Mouse (Mus musculus): ENCODE measurements around the gene Nek4. TPM values are rescaled to one million over a fixed set of nuclear protein-coding genes. Genes with fewer than 3 reads are reported as not detected.
A peak's percentile ranks its signal among the peaks of the same experiment; 100 is the strongest.

The Nek4 gene
- total RNA-seq (2021), result 10 to 100 TPM; 14.1 to 15.9 TPM
- long read RNA-seq, experiment 1, full-length matches to known transcripts, result 10 of 14 reads
- long read RNA-seq, experiment 1, partial matches to known transcripts, result 1 of 14 reads
- long read RNA-seq, experiment 1, other reads (novel, unspliced or antisense), result 3 of 14 reads
- long read RNA-seq, experiment 2, full-length matches to known transcripts, result 11 of 19 reads
- long read RNA-seq, experiment 2, partial matches to known transcripts, result 2 of 19 reads
- long read RNA-seq, experiment 2, other reads (novel, unspliced or antisense), result 6 of 19 reads

- DNase-seq (ENCODE audit: low spot score in 2 of 2), result peak; percentile 96 to 98
These were observed at the start of gene Nek4 for GRCm38 (mm10) chr14:30951154-30951825. Gene Nek4 (plus strand): TSS chr14:30951377.

DNA sequence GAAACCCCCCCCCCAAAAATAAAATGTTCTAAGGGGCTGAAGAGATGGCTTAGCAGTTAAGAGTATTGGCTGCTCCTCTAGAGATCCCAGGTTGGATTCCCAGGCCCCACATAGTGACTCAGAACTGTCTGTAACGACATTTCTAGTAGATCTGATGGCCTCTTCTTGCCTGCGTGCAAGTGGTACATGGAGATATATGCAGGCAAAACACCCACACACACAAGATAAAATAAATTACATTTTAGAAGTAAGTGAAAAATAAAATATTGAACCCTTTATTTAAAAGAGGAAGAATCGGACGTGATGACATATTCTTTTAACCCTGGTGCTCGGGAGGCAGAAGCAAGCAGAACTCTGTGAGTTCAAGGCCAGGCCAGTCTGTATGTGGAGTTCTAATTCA is 48.5 kb upstream of the Nek4 start:
- DNase-seq (ENCODE audit: low spot score in 2 of 2), result no peak

GRCm38 (mm10) chr14:30903036-30903435 is 48.1 kb upstream of the Nek4 start:
- DNase-seq (ENCODE audit: low spot score in 2 of 2), result no peak

DNA sequence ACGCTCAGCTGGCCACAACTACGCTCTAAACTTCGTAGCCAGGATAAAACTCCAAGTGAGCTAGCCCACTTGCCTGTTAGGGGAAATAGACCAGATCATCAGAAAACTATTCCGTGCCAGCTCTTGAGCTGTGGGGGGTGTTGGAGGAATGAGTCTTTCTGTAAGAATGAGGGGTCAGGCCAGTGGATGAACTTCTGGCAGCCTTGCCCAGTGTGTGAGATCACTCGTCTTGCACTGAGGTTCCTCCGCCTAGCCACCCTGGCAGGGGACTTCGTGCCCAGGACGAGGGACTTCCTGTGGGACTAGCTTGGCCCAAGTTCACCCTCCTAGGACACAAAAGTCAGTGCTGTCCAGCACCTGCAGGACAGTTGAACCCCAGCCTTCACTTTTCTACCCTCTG is 46.9 kb upstream of the Nek4 start:
- no peak for DNase-seq (ENCODE audit: low spot score in 2 of 2)

- no peak for DNase-seq (ENCODE audit: low spot score in 2 of 2)
These were observed 45.2 kb upstream of the Nek4 start for GRCm38 (mm10) chr14:30906001-30906400.

DNA sequence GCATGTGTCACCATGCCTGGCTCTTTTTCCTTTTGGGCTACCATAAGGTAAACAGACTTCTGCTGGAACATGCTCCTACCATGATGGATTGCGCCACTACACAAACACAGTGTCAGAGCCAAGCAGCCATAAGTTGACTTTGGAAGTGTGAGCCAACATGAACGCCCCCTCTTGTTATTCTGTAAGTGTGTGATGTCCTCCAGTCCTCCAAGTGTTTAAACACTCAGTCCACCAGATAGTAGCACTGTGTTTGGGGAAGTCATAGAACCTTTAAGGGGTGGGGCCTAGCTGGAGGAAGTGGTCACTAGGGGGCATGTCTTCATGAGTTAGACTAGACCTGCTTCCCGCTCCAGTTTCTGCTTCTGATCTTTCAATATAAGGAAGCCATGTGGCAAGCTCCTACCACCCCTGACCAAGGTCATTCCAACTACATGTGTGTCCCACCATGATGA is 43.3 kb upstream of the Nek4 start:
- peak in 1 of 2 experiments; percentile 22 for DNase-seq (ENCODE audit: low spot score in 2 of 2)

DNA sequence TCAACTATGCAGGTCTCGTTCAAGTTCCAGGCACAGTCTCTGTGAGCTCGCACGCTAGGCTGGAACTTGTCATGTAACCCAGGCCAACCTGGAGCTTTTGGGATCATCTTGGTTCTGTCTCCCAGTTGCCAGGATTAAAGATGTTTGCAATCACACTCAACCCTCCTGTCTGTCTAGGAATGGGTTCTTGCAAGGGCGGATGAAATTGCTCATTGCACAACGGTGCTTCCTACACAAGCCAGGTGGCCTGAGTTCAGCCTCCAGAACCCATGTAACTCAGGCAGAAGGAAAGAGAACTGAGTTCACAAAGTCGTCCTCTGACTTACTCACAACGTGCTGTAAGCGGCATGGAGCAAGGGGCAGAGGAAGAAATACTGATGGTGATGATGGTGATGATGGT is 40.0 kb upstream of the Nek4 start:
- no peak for DNase-seq (ENCODE audit: low spot score in 2 of 2)

DNA sequence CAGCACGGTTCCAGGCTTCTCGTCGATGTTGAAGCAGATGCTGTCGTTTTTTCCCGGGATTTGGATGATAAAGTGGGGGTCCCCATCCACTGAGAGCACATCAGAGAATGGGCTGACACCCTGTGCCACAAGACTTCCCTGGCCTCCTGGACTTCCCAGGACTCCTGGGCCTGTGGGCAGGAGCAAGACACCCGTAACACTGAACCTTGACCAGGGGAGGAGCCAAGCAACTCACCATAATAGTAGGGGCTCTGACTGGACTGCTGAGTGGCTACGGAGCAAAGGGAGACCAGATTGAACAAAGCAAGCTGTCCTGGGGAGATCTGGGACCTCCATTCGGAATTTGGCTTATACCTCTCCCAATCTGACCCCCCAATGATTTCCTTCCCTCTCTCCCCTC is 38.5 kb upstream of the Nek4 start:
- DNase-seq (ENCODE audit: low spot score in 2 of 2), result no peak

DNA sequence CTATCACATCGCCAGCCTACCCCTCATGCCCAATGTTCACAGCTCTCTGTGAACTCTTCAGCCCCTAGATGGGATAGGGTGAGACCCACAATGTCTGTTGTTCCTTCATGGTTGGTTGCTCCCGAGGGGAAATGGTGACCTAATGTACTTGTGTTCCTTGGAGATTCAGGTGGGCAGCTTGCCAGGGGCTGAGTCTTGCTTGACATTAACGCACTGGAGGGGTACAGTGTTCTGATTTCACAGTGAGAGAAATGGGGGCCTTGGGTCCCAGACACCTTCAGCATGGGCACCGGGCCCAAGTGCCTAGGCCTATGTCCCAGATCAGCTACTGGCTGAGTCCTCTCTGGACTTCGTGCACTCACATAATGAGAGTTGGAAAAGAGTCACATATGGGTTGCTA is 37.8 kb upstream of the Nek4 start:
- DNase-seq (ENCODE audit: low spot score in 2 of 2), result no peak

DNA sequence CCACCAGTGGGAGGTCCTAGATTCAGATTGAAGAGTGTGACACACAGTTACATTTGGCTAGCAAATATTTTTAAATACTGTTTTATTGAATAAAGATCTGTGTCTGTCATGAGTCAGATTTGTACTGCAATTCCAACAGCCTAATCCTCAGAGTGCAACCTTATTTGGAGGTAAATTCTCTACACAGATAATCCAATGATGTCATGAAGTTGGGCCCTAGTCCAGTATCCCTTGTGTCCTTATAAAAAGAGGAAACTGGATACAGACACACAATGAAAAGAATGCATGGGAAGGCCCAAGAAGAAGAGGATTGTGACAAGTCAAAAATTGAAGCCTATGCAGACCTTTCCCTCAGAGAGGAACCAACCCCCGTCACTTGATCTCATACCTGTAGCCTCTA is 34.7 kb upstream of the Nek4 start:
- DNase-seq (ENCODE audit: low spot score in 2 of 2), result no peak

- DNase-seq (ENCODE audit: low spot score in 2 of 2), result peak in 1 of 2 experiments; percentile 26
These were observed 29.0 kb upstream of the Nek4 start for GRCm38 (mm10) chr14:30922053-30922670.

DNA sequence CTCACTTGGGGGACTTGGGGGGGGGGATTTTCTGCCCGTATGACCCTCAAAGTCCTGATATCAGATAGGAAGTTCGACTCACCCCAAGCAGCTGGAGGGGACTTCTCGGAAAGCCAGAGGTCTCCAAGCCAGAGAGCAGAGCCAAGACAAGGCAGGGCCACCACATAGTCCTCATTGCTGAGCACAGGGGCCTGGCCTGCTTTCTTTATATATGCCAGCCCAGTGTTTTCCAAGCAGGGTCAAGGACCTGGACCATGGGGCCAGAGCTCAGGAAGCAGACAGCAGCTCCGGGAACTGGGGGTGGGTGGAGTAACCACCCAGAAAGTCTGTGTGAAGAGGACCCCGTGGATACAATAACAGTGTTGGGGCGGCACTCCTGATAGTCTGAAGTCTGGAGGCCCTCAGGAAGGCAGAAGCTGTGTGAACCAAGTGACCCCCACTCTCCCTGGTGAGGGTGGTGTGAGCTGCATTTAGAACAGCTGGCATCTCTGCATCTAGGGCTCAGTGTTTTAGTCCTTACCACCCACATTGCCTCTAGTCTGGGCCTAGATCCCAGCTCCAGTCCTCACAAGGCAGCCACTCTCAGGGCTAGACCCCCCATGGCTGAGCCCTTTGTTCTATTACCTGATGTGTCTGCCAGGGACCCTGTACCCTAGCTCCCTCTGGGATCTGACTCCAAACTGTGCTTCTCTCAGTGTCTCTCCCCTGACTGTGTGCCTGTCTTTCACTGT is 27.6 kb upstream of the Nek4 start, which contains the start of gene Itih3:
Gene Itih3 (minus strand): TSS at position 386 of the 731 bp plus-strand sequence.
- peak; percentile 29 to 63 for DNase-seq (ENCODE audit: low spot score in 2 of 2)

DNA sequence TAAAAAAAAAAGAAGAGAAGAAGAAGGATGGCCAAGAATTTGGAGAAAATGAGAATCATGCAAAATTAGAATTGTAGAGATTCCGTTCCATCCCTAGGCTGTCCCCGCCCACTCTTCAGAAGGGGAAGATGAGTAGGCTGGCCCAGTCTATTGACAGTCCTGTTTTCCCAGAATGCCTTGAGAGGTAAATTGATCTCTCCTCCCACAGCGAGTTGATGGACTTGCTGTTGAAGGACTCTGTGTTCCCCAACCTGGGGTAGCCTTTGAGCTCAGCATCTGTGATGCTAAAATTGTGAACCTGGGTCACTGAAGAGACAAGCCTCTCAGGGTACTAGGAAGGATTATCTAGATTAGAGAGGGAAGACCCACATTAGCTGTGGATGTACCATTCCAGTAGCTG is 25.7 kb upstream of the Nek4 start:
- no peak for DNase-seq (ENCODE audit: low spot score in 2 of 2)

GRCm38 (mm10) chr14:30930386-30930785 is 20.8 kb upstream of the Nek4 start:
- no peak for DNase-seq (ENCODE audit: low spot score in 2 of 2)

- no peak for DNase-seq (ENCODE audit: low spot score in 2 of 2)
These were observed 17.8 kb upstream of the Nek4 start for GRCm38 (mm10) chr14:30933351-30933750.

- DNase-seq (ENCODE audit: low spot score in 2 of 2), result no peak
These were observed 8.9 kb upstream of the Nek4 start for GRCm38 (mm10) chr14:30942254-30942653.

- DNase-seq (ENCODE audit: low spot score in 2 of 2), result no peak
These were observed 8.1 kb upstream of the Nek4 start, which contains the start of gene Itih1 for GRCm38 (mm10) chr14:30943038-30943437. Gene Itih1 (minus strand): TSS chr14:30943289.

GRCm38 (mm10) chr14:30943860-30944674 is 7.1 kb upstream of the Nek4 start:
- DNase-seq (ENCODE audit: low spot score in 2 of 2), result peak; percentile 56 to 58

GRCm38 (mm10) chr14:30944745-30945144 is 6.4 kb upstream of the Nek4 start:
- no peak for DNase-seq (ENCODE audit: low spot score in 2 of 2)

- DNase-seq (ENCODE audit: low spot score in 2 of 2), result no peak
These were observed 1.2 kb upstream of the Nek4 start for GRCm38 (mm10) chr14:30949986-30950385.

- no peak for DNase-seq (ENCODE audit: low spot score in 2 of 2)
These were observed 7.3 kb downstream of the Nek4 start for GRCm38 (mm10) chr14:30958517-30958916.
